Mouse (Mus musculus) neural tube, embryonic 12.5 days (tissue): ENCODE measurements around the gene Tcf7. TPM values are rescaled to one million over a fixed set of nuclear protein-coding genes. Genes with fewer than 3 reads are reported as not detected.

Source experiments
- ATAC-seq: fragments of 200-750 bp; cut with Nextera tagmentation; 2 replicates; pipeline ENCODE4 v1.8.0; 2017; ENCODE audit warnings: low read depth, mild to moderate bottlenecking, moderate TSS enrichment, moderate library complexity; ENCODE audit not compliant: low FRiP score
- H3K27ac ChIP-seq: fragments of 300-500 bp; sonication (generic); 2 replicates; pipeline ENCODE4 v1.5.1; 2016
- H3K27me3 ChIP-seq: fragments of 300-500 bp; sonication (generic); replicated peaks from 2 replicates; pipeline ENCODE4 v1.6.1; 2016; ENCODE audit warnings: mild to moderate bottlenecking
- H3K36me3 ChIP-seq: fragments of 300-500 bp; sonication (generic); 2 replicates; pipeline ENCODE4 v1.6.1; 2016; ENCODE audit warnings: mild to moderate bottlenecking
- H3K4me1 ChIP-seq: fragments of 300-500 bp; sonication (generic); 2 replicates; pipeline ENCODE4 v1.6.1; 2016
- H3K4me2 ChIP-seq: fragments of 300-500 bp; sonication (generic); replicated peaks from 2 replicates; pipeline ENCODE4 v1.6.1; 2016; ENCODE audit warnings: mild to moderate bottlenecking
- H3K4me3 ChIP-seq: fragments of 300-500 bp; sonication (generic); 2 replicates; pipeline ENCODE4 v1.5.1; 2016
- H3K9ac ChIP-seq: fragments of 300-500 bp; sonication (generic); 2 replicates; pipeline ENCODE4 v1.6.1; 2016; ENCODE audit warnings: mild to moderate bottlenecking
- H3K9me3 ChIP-seq: fragments of 300-500 bp; sonication (generic); 2 replicates; pipeline ENCODE4 v1.6.1; 2016; ENCODE audit warnings: mild to moderate bottlenecking
- WGBS: fragments of 180-500 bp; shearing (Covaris S2); methylation state at CpG from one replicate; pipeline ENCODE4 v1.1.7; 2016; 5-methylcytosine and 5-hydroxymethylcytosine counted together
- polyA plus RNA-seq: library from polyadenylated mRNA; unstranded; fragments of >200 nt; fragmentation: Nextera tagmentation; extraction: Ambion mirVana; gene quantifications from 2 replicates; pipeline ENCODE4 v1.2.1, GENCODE M21; 2016

Gene Tcf7
- polyA plus RNA-seq, 1 experiment from 2014 or later = 8.8 TPM

- Histone ChIP-seq H3K27ac (no peak overlapping the region), H3K36me3 (no peaks in the 10 kb centered on the region), H3K4me3 (no peak overlapping the region), H3K4me1 (no peaks in the 10 kb centered on the region), H3K9ac (no peak overlapping the region), H3K27me3 (no peaks in the 10 kb centered on the region), H3K4me2 (no peak overlapping the region), H3K9me3 (no peaks in the 10 kb centered on the region)
- 94% methylated on average over 3 of the region's 3 CpGs for WGBS
- ATAC-seq = no peak
Observed at GRCm38 (mm10) chr11:52302668-52303067, 19.9 kb upstream of the Tcf7 start.

GRCm38 (mm10) chr11:52299687-52300086, 16.9 kb upstream of the Tcf7 start:
- Histone ChIP-seq H3K9ac (no peak overlapping the region), H3K27ac (no peak overlapping the region), H3K9me3 (no peaks in the 10 kb centered on the region), H3K27me3 (no peaks in the 10 kb centered on the region), H3K36me3 (no peaks in the 10 kb centered on the region), H3K4me3 (no peak overlapping the region), H3K4me2 (no peak overlapping the region), H3K4me1 (no peaks in the 10 kb centered on the region)
- no peak for ATAC-seq
- 72% methylated on average over 7 of the region's 7 CpGs for WGBS

- no peaks in the 10 kb centered on the region for H3K27me3 ChIP-seq
- no peak overlapping the region for H3K9ac ChIP-seq
- no peaks in the 10 kb centered on the region for H3K36me3 ChIP-seq
- no peaks in the 10 kb centered on the region for H3K4me1 ChIP-seq
- no peaks in the 10 kb centered on the region for H3K9me3 ChIP-seq
- no peak overlapping the region for H3K4me2 ChIP-seq
- WGBS = 77% methylated on average over 9 of the region's 9 CpGs
- no peak for ATAC-seq
- H3K4me3 ChIP-seq = no peak overlapping the region
- no peak overlapping the region for H3K27ac ChIP-seq
Observed at GRCm38 (mm10) chr11:52298955-52299354, 16.1 kb upstream of the Tcf7 start.

GRCm38 (mm10) chr11:52297352-52297751, 14.5 kb upstream of the Tcf7 start:
- Histone ChIP-seq H3K9ac (no peak overlapping the region), H3K27me3 (no peaks in the 10 kb centered on the region), H3K27ac (no peak overlapping the region), H3K9me3 (no peaks in the 10 kb centered on the region), H3K4me2 (no peak overlapping the region), H3K4me3 (no peak overlapping the region), H3K36me3 (no peaks in the 10 kb centered on the region), H3K4me1 (no peaks in the 10 kb centered on the region)
- WGBS = 12% methylated on average over 9 of the region's 9 CpGs
- no peak for ATAC-seq

- H3K4me3 ChIP-seq = no peak overlapping the region
- no peaks in the 10 kb centered on the region for H3K27me3 ChIP-seq
- H3K9ac ChIP-seq = no peak overlapping the region
- H3K4me1 ChIP-seq = no peaks in the 10 kb centered on the region
- WGBS = 85% methylated on average over 9 of the region's 9 CpGs
- no peaks in the 10 kb centered on the region for H3K36me3 ChIP-seq
- H3K4me2 ChIP-seq = no peak overlapping the region
- H3K27ac ChIP-seq = no peak overlapping the region
- no peaks in the 10 kb centered on the region for H3K9me3 ChIP-seq
- no peak for ATAC-seq
Observed at GRCm38 (mm10) chr11:52294103-52294502, 11.3 kb upstream of the Tcf7 start.

GRCm38 (mm10) chr11:52292894-52293293, 10.1 kb upstream of the Tcf7 start:
- no peak overlapping the region for H3K27ac ChIP-seq
- 85% methylated on average over 6 of the region's 6 CpGs for WGBS
- no peak overlapping the region for H3K9ac ChIP-seq
- no peak overlapping the region for H3K4me2 ChIP-seq
- H3K4me1 ChIP-seq = no peaks in the 10 kb centered on the region
- no peak for ATAC-seq
- H3K36me3 ChIP-seq = no peaks in the 10 kb centered on the region
- no peaks in the 10 kb centered on the region for H3K27me3 ChIP-seq
- H3K9me3 ChIP-seq = no peaks in the 10 kb centered on the region
- no peak overlapping the region for H3K4me3 ChIP-seq

GRCm38 (mm10) chr11:52292346-52292745, 9.5 kb upstream of the Tcf7 start:
- no peak overlapping the region for H3K27ac ChIP-seq
- H3K4me2 ChIP-seq = no peak overlapping the region
- H3K27me3 ChIP-seq = no peaks in the 10 kb centered on the region
- no peaks in the 10 kb centered on the region for H3K4me1 ChIP-seq
- H3K4me3 ChIP-seq = no peak overlapping the region
- no peaks in the 10 kb centered on the region for H3K36me3 ChIP-seq
- 78% methylated on average over 7 of the region's 7 CpGs for WGBS
- H3K9me3 ChIP-seq = no peaks in the 10 kb centered on the region
- no peak overlapping the region for H3K9ac ChIP-seq
- ATAC-seq = no peak

GRCm38 (mm10) chr11:52286958-52287305, 4.1 kb upstream of the Tcf7 start:
- no peak for ATAC-seq
- H3K27me3 ChIP-seq = peaks cover 33% of the 10 kb centered on the region
- no peak overlapping the region for H3K4me3 ChIP-seq
- peaks cover 33% of the 10 kb centered on the region for H3K4me1 ChIP-seq
- no peaks in the 10 kb centered on the region for H3K9me3 ChIP-seq
- no peak overlapping the region for H3K4me2 ChIP-seq
- no peak overlapping the region; the same call in 1 of the 2 replicates for H3K9ac ChIP-seq
- no peak overlapping the region for H3K27ac ChIP-seq
- WGBS = 13% methylated on average over 4 of the region's 4 CpGs
- H3K36me3 ChIP-seq = no peaks in the 10 kb centered on the region

GRCm38 (mm10) chr11:52286301-52286957, 3.6 kb upstream of the Tcf7 start:
- no peak overlapping the region for H3K27ac ChIP-seq
- ATAC-seq = no peak
- WGBS = 9% methylated on average over 16 of the region's 16 CpGs
- no peak overlapping the region for H3K4me3 ChIP-seq
- no peaks in the 10 kb centered on the region for H3K9me3 ChIP-seq
- no peaks in the 10 kb centered on the region for H3K36me3 ChIP-seq
- no peak overlapping the region; the same call in 1 of the 2 replicates for H3K9ac ChIP-seq
- peaks cover 34% of the 10 kb centered on the region for H3K4me1 ChIP-seq
- peaks cover 33% of the 10 kb centered on the region for H3K27me3 ChIP-seq
- no peak overlapping the region for H3K4me2 ChIP-seq

- no peaks in the 10 kb centered on the region for H3K36me3 ChIP-seq
- peaks cover 34% of the 10 kb centered on the region for H3K4me1 ChIP-seq
- H3K4me3 ChIP-seq = peak overlapping the region; percentile 11; the same call in 1 of the 2 replicates
- ATAC-seq = no peak
- no peaks in the 10 kb centered on the region for H3K9me3 ChIP-seq
- no peak overlapping the region for H3K9ac ChIP-seq
- peak overlapping the region; percentile 90 for H3K4me2 ChIP-seq
- peaks cover 33% of the 10 kb centered on the region for H3K27me3 ChIP-seq
- no peak overlapping the region for H3K27ac ChIP-seq
- WGBS = 8% methylated on average over 44 of the region's 44 CpGs
Observed at GRCm38 (mm10) chr11:52283596-52284571, 1.1 kb upstream of the Tcf7 start.

- peak overlapping the region; percentile 90 for H3K4me2 ChIP-seq
- no peaks in the 10 kb centered on the region for H3K36me3 ChIP-seq
- H3K27ac ChIP-seq = no peak overlapping the region
- no peaks in the 10 kb centered on the region for H3K9me3 ChIP-seq
- no peak for ATAC-seq
- WGBS = 1% methylated on average over 19 of the region's 19 CpGs
- H3K4me1 ChIP-seq = peaks cover 34% of the 10 kb centered on the region
- H3K4me3 ChIP-seq = peak overlapping the region; percentile 56
- peaks cover 33% of the 10 kb centered on the region for H3K27me3 ChIP-seq
- H3K9ac ChIP-seq = peak overlapping the region; percentile 65
Observed at GRCm38 (mm10) chr11:52282420-52282773, 417 bp downstream of the Tcf7 start.

GRCm38 (mm10) chr11:52281568-52282328, 1.1 kb downstream of the Tcf7 start:
- no peaks in the 10 kb centered on the region for H3K36me3 ChIP-seq
- no peak overlapping the region for H3K27ac ChIP-seq
- no peak overlapping the region; the same call in 1 of the 2 replicates for H3K4me3 ChIP-seq
- WGBS = 68% methylated on average over 19 of the region's 19 CpGs
- peaks cover 33% of the 10 kb centered on the region for H3K27me3 ChIP-seq
- no peaks in the 10 kb centered on the region for H3K9me3 ChIP-seq
- no peak for ATAC-seq
- H3K9ac ChIP-seq = no peak overlapping the region
- H3K4me1 ChIP-seq = peaks cover 30% of the 10 kb centered on the region
- peak overlapping the region; percentile 90 for H3K4me2 ChIP-seq
